Mouse (Mus musculus) embryonic facial prominence, embryonic 13.5 days (tissue): ENCODE data around the gene Fcgr1. TPM values are rescaled to one million over a fixed set of nuclear protein-coding genes. Genes with fewer than 3 reads are reported as not detected.
"Not testable (repeated sequence)": the region's sequence is repeated elsewhere in the genome, so short reads cannot be mapped to it uniquely, and the experiment has no call there.

Experiments
- ATAC-seq: fragments of 200-750 bp; cut with Nextera tagmentation; 2 replicates; pipeline ENCODE4 v1.8.0; 2017; ENCODE audit warnings: low read depth; ENCODE audit not compliant: insufficient number of reproducible peaks, insufficient read depth, low FRiP score, low TSS enrichment
- H3K27ac ChIP-seq: fragments of 300-500 bp; sonication (generic); 2 replicates; pipeline ENCODE4 v1.5.1; 2015; ENCODE audit warnings: moderate library complexity, mild to moderate bottlenecking, inconsistent platforms
- H3K27me3 ChIP-seq: fragments of 300-500 bp; sonication (generic); 2 replicates; pipeline ENCODE4 v1.6.1; 2015; ENCODE audit warnings: mild to moderate bottlenecking, inconsistent platforms
- H3K36me3 ChIP-seq: fragments of 300-500 bp; sonication (generic); 2 replicates; pipeline ENCODE4 v1.6.1; 2015; ENCODE audit warnings: mild to moderate bottlenecking, inconsistent platforms
- H3K4me1 ChIP-seq: fragments of 300-500 bp; sonication (generic); 2 replicates; pipeline ENCODE4 v1.6.1; 2015; ENCODE audit warnings: inconsistent platforms
- H3K4me2 ChIP-seq: fragments of 300-500 bp; sonication (generic); 2 replicates; pipeline ENCODE4 v1.6.1; 2015; ENCODE audit warnings: moderate library complexity, mild to moderate bottlenecking, inconsistent platforms
- H3K4me3 ChIP-seq: fragments of 300-500 bp; sonication (generic); 2 replicates; pipeline ENCODE4 v1.5.1; 2015; ENCODE audit warnings: mild to moderate bottlenecking, inconsistent platforms
- H3K9ac ChIP-seq: fragments of 300-500 bp; sonication (generic); 2 replicates; pipeline ENCODE4 v1.6.1; 2015; ENCODE audit warnings: mild to moderate bottlenecking, inconsistent platforms
- H3K9me3 ChIP-seq: fragments of 300-500 bp; sonication (generic); 2 replicates; pipeline ENCODE4 v1.6.1; 2016; ENCODE audit warnings: inconsistent platforms
- WGBS: fragments of 180-500 bp; shearing (Covaris S2); methylation state at CpG from one replicate; pipeline ENCODE4 v1.1.7; 2015; ENCODE audit warnings: mixed read lengths; 5-methylcytosine and 5-hydroxymethylcytosine counted together
- polyA plus RNA-seq: library from polyadenylated mRNA; unstranded; fragments of >200 nt; fragmentation: Nextera tagmentation; extraction: Ambion mirVana; gene quantifications from 2 replicates; pipeline ENCODE4 v1.2.1, GENCODE M21; 2015

Fcgr1 gene
- polyA plus RNA-seq, 1 experiment from 2014 or later, result 2.1 TPM

- no peaks in the 10 kb centered on the region for H3K36me3 ChIP-seq
- no peak overlapping the region for H3K4me3 ChIP-seq
- H3K4me1 ChIP-seq, result no peaks in the 10 kb centered on the region
- H3K9me3 ChIP-seq, result no peaks in the 10 kb centered on the region
- WGBS, result 12% methylated on average over 10 of the region's 10 CpGs
- peaks cover 57% of the 10 kb centered on the region for H3K27me3 ChIP-seq
- H3K27ac ChIP-seq, result no peak overlapping the region
- no peak overlapping the region for H3K9ac ChIP-seq
- H3K4me2 ChIP-seq, result no peak overlapping the region
- no peak for ATAC-seq
These were observed 28.8 kb upstream of the Fcgr1 start for GRCm38 (mm10) chr3:96322609-96323008.

- Histone ChIP-seq H3K4me3 (no peak overlapping the region), H3K27me3 (peaks cover 52% of the 10 kb centered on the region), H3K36me3 (no peaks in the 10 kb centered on the region), H3K4me1 (no peaks in the 10 kb centered on the region), H3K4me2 (no peak overlapping the region), H3K9me3 (no peaks in the 10 kb centered on the region), H3K27ac (no peak overlapping the region), H3K9ac (no peak overlapping the region)
- WGBS, result 12% methylated on average over 15 of the region's 15 CpGs
- no peak for ATAC-seq
These were observed 28.1 kb upstream of the Fcgr1 start for GRCm38 (mm10) chr3:96321891-96322290.

DNA sequence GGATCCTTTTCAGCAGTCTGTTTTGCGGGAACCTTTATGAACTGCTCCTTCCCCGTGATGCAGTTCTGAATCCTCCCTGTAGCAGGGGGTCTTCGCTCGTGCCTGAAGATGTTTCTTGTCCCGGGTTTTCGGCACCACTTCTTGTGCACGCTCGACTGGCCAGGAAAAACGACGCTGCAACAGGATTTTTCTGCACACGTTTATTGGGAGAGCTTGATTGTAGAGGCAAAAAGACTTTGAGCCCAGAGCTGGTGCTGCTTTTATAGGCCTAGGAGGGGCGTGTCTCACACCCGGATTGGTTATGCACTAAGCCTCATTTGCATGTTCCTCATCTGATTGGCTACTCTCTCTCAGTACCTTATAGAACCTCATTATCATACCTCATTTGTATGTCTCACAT, 26.2 kb upstream of the Fcgr1 start:
- H3K36me3 ChIP-seq, H3K9ac ChIP-seq, H3K9me3 ChIP-seq, H3K4me1 ChIP-seq, H3K27ac ChIP-seq, ATAC-seq, H3K4me3 ChIP-seq, H3K4me2 ChIP-seq: not testable (repeated sequence)
- WGBS, result 91% methylated on average over 13 of the region's 13 CpGs
- H3K27me3 ChIP-seq, result peaks cover 34% of the 10 kb centered on the region

DNA sequence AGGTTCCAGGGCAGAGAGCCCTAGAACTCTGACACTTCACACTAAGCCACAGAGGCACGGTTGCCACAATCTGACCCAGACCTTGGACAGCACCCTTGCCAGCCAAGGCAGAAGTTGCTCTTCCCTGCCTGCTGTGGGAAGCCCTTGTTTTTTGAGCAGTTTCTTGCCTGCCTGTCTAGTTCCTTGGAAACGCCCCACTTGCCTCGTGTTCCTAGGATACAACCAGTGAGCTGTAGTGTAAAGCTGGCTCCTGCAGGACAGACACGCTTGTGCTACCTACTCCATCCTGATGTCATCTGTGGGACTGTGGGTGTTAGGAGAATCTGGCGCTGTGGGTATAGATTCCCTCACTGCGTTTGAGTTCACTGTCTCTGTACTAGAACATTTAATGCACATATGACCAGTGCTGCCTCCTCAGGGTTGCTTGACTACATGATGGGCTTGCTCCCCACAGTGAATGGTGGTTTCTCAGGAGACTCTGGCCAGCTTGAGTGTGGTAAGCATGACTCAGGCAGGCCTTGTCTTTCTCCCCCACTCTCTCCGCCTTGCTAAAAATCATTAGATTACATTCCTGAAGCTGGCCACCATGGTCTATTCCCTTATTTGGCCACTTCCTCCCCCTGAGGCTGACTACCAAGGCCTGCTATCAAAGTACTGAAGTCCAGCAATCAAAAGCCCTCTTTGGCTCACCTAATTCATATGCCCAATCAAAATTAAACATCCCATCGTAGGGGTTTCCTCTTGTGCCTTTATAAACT, 18.8 kb upstream of the Fcgr1 start:
- WGBS, result 61% methylated on average over 8 of the region's 8 CpGs
- H3K4me3 ChIP-seq, result no peak overlapping the region
- H3K4me2 ChIP-seq, result no peak overlapping the region
- H3K36me3 ChIP-seq, result no peaks in the 10 kb centered on the region
- H3K27ac ChIP-seq, result no peak overlapping the region
- H3K9me3 ChIP-seq, result no peaks in the 10 kb centered on the region
- H3K9ac ChIP-seq, result no peak overlapping the region
- H3K27me3 ChIP-seq, result no peaks in the 10 kb centered on the region
- H3K4me1 ChIP-seq, result no peaks in the 10 kb centered on the region
- no peak for ATAC-seq

GRCm38 (mm10) chr3:96309441-96309840, 15.7 kb upstream of the Fcgr1 start:
- Histone ChIP-seq H3K27me3 (no peaks in the 10 kb centered on the region), H3K36me3 (no peaks in the 10 kb centered on the region), H3K4me1 (no peaks in the 10 kb centered on the region), H3K9ac (no peak overlapping the region), H3K27ac (no peak overlapping the region), H3K4me3 (no peak overlapping the region), H3K4me2 (no peak overlapping the region), H3K9me3 (no peaks in the 10 kb centered on the region)
- WGBS, result 68% methylated on average over 3 of the region's 3 CpGs
- ATAC-seq, result no peak

DNA sequence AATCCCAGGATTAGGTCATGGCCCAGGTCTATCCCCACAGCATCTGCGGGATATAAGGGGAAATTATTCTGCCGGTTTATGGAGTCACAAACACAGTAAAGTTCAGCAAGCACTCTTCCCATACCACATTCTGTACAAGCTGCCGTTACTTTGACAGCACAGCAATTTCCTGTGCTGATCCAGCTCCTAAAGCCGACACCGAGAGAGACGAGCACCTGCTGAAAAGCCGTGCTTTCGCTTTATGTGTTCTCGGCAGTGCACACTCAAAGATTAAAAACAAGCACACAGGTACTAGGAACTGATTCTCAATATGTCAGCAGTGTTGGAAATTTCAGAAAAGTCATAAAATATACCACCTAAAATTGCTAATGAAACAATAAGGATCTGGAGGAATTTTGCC, 12.7 kb upstream of the Fcgr1 start:
- Histone ChIP-seq H3K27me3 (peaks cover 5% of the 10 kb centered on the region; the same call in 1 of the 2 replicates), H3K4me2 (no peak overlapping the region), H3K4me1 (no peaks in the 10 kb centered on the region), H3K36me3 (no peaks in the 10 kb centered on the region), H3K9ac (no peak overlapping the region), H3K27ac (no peak overlapping the region), H3K9me3 (no peaks in the 10 kb centered on the region), H3K4me3 (no peak overlapping the region)
- ATAC-seq, result no peak
- 79% methylated on average over 9 of the region's 9 CpGs for WGBS

- ATAC-seq, result no peak
- H3K36me3 ChIP-seq, result no peaks in the 10 kb centered on the region
- WGBS, result 77% methylated on average over 5 of the region's 5 CpGs
These were observed 8.3 kb upstream of the Fcgr1 start for GRCm38 (mm10) chr3:96302076-96302475.

GRCm38 (mm10) chr3:96300706-96301529, 7.1 kb upstream of the Fcgr1 start:
- peak overlapping the region; percentile 32 for H3K4me2 ChIP-seq
- H3K27ac ChIP-seq, result no peak overlapping the region
- 73% methylated on average over 26 of the region's 26 CpGs for WGBS
- peak overlapping the region; percentile 17; the same call in 1 of the 2 replicates for H3K4me3 ChIP-seq
- H3K27me3 ChIP-seq, result peaks cover 6% of the 10 kb centered on the region; the same call in 1 of the 2 replicates
- no peaks in the 10 kb centered on the region for H3K36me3 ChIP-seq
- no peak for ATAC-seq
- H3K9me3 ChIP-seq, result no peaks in the 10 kb centered on the region
- no peak overlapping the region for H3K9ac ChIP-seq
- H3K4me1 ChIP-seq, result no peaks in the 10 kb centered on the region

More at GRCm38 (mm10) chr3:96302076-96302475, 8.3 kb upstream of the Fcgr1 start:
- Histone ChIP-seq H3K4me1 (no peaks in the 10 kb centered on the region), H3K27me3 (peaks cover 6% of the 10 kb centered on the region; the same call in 1 of the 2 replicates), H3K27ac (no peak overlapping the region), H3K4me2 (no peak overlapping the region), H3K4me3 (no peak overlapping the region), H3K9ac (no peak overlapping the region), H3K9me3 (no peaks in the 10 kb centered on the region)

DNA sequence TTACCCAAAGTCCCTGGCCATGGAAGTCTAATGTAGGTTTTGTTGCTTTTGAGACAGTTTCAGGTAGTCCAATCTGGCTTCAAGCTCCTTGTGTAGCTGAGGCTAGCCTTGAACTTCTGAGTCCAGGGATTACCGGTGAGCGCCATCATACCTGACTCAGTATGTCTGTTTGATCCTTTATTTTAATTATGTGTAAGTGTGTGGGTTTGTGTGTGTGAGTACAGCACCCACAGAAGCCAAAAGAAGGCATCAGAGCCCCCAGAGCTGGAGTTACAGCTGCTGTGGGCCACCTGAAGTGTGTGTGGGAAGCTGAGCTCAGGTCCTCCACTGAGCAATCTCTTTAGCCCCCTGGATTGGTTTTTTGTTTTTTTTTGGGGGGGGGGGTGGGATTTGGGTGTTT, 5.8 kb upstream of the Fcgr1 start:
- Histone ChIP-seq H3K4me1 (no peaks in the 10 kb centered on the region), H3K4me3 (no peak overlapping the region), H3K9me3 (no peaks in the 10 kb centered on the region), H3K36me3 (no peaks in the 10 kb centered on the region), H3K27ac (no peak overlapping the region), H3K9ac (no peak overlapping the region), H3K4me2 (no peak overlapping the region), H3K27me3 (peaks cover 6% of the 10 kb centered on the region; the same call in 1 of the 2 replicates)
- WGBS, result 95% methylated on average over 2 of the region's 2 CpGs
- ATAC-seq, result no peak

DNA sequence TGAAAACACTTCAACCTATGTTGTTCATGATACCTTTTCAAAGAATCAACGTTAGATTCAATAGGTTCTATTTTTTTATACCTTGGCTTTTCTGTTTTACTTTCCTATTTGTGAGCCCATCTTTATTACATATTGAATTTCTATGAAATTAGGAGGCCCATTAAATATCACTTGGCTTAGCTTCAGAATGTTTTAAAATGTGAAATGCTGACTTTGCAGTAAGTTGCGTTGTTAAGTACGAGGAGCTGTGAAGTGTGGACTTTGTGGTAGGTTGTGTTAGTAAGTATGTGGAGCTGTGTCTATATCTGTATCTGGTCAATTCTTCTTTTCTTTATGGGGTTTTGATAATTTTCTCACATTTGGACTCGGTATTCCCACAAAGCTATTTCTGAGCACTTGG, 4.6 kb upstream of the Fcgr1 start:
- peaks cover 6% of the 10 kb centered on the region; the same call in 1 of the 2 replicates for H3K27me3 ChIP-seq
- no peak for ATAC-seq
- no peaks in the 10 kb centered on the region for H3K36me3 ChIP-seq
- H3K4me3 ChIP-seq, result no peak overlapping the region
- no peak overlapping the region for H3K27ac ChIP-seq
- H3K9me3 ChIP-seq, result no peaks in the 10 kb centered on the region
- H3K4me2 ChIP-seq, result no peak overlapping the region
- no peaks in the 10 kb centered on the region for H3K4me1 ChIP-seq
- 91% methylated on average over 4 of the region's 4 CpGs for WGBS
- H3K9ac ChIP-seq, result no peak overlapping the region

- Histone ChIP-seq H3K4me1 (no peaks in the 10 kb centered on the region), H3K9ac (no peak overlapping the region), H3K36me3 (no peaks in the 10 kb centered on the region), H3K4me2 (no peak overlapping the region), H3K27me3 (no peaks in the 10 kb centered on the region), H3K4me3 (no peak overlapping the region), H3K9me3 (no peaks in the 10 kb centered on the region), H3K27ac (no peak overlapping the region)
- ATAC-seq, result no peak
- 40% methylated on average over 5 of the region's 5 CpGs for WGBS
These were observed 401 bp downstream of the Fcgr1 start for GRCm38 (mm10) chr3:96293368-96293767.

DNA sequence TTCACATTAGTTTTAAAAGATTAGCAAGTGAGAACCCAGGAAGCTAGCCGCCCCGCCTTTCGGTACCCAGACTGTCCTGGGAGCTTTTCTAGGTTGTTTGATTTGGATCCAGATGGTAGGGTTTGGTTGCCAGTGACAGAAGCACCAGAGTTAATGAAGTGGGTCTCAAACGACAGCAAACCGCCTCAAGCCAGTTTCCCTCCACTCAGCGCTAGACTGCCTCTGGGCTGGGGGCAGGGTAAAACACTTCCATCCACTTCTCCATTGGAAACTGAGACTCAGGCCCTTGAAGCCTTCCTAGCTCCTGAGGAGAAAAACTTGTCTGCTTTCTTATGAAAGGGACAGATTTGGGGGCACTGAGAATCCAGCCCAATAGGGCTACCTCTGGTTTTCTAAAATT, 1.1 kb downstream of the Fcgr1 start:
- Histone ChIP-seq H3K9ac (no peak overlapping the region), H3K27ac (no peak overlapping the region), H3K4me1 (no peaks in the 10 kb centered on the region), H3K27me3 (no peaks in the 10 kb centered on the region), H3K4me3 (no peak overlapping the region), H3K9me3 (no peaks in the 10 kb centered on the region), H3K36me3 (no peaks in the 10 kb centered on the region), H3K4me2 (no peak overlapping the region)
- 41% methylated on average over 6 of the region's 6 CpGs for WGBS
- ATAC-seq, result no peak
